Mouse (Mus musculus) MEL (cell line): ENCODE data around the gene Gm37240. TPM values are rescaled to one million over a fixed set of nuclear protein-coding genes. Genes with fewer than 3 reads are reported as not detected.

ENCODE experiments used
- DNase-seq: peaks from one replicate; pipeline ENCODE4 v3.0.0; 2011; ENCODE audit warnings: low read depth, low spot score
- H3K27ac ChIP-seq: 2 replicates; pipeline ENCODE4 v1.5.1; 2012; ENCODE audit warnings: low read depth, mild to moderate bottlenecking, control low read depth, low read length, moderate library complexity; ENCODE audit not compliant: control insufficient read depth
- H3K27me3 ChIP-seq, 2 experiments: fragments of 150-350 bp in 1 of 2; sonication (generic) in 1 of 2; 2 replicates each; pipeline ENCODE4 v1.6.1; 2012; ENCODE audit warnings: low read length in 2 of 2, mild to moderate bottlenecking in 2 of 2, improper control_type of control experiment in 1 of 2, moderate library complexity in 1 of 2; ENCODE audit not compliant: insufficient read depth in 2 of 2, control insufficient read depth in 1 of 2
- H3K36me3 ChIP-seq, 2 experiments: 2 replicates each; pipeline ENCODE4 v1.6.1; 2012 to 2014; ENCODE audit warnings: low read length in 2 of 2, improper control_type of control experiment in 1 of 2, inconsistent platforms in 1 of 2, mild to moderate bottlenecking in 1 of 2; ENCODE audit not compliant: insufficient read depth in 2 of 2, control insufficient read depth in 1 of 2
- H3K4me1 ChIP-seq, 2 experiments: fragments of 150-350 bp in 1 of 2; sonication (generic) in 1 of 2; 2 replicates each; pipeline ENCODE4 v1.6.1; 2012; ENCODE audit warnings: low read length in 2 of 2, improper control_type of control experiment in 1 of 2, mild to moderate bottlenecking in 1 of 2; ENCODE audit not compliant: insufficient read depth in 2 of 2, control insufficient read depth in 1 of 2
- H3K4me3 ChIP-seq, 2 experiments: fragments of 150-350 bp in 1 of 2; sonication (generic) in 1 of 2; 2 replicates each; pipeline ENCODE4 v1.5.1; 2012; ENCODE audit warnings: low read depth in 2 of 2, low read length in 2 of 2, mild to moderate bottlenecking in 2 of 2, moderate library complexity in 2 of 2, control low read depth in 1 of 2, improper control_type of control experiment in 1 of 2; ENCODE audit not compliant: control insufficient read depth in 1 of 2, insufficient read depth in 1 of 2
- H3K79me2 ChIP-seq: 2 replicates; pipeline ENCODE4 v1.6.1; 2012; ENCODE audit warnings: mild to moderate bottlenecking, low read length, moderate library complexity; ENCODE audit not compliant: control insufficient read depth, poor library complexity, insufficient read depth
- H3K9ac ChIP-seq: 2 replicates; pipeline ENCODE4 v1.6.1; 2012; ENCODE audit warnings: low read depth, mild to moderate bottlenecking, control low read depth, low read length, moderate library complexity; ENCODE audit not compliant: control insufficient read depth, poor library complexity, severe bottlenecking
- H3K9me3 ChIP-seq: fragments of 150-350 bp; sonication (generic); replicated peaks from 2 replicates; pipeline ENCODE4 v1.6.1; 2012; ENCODE audit warnings: mild to moderate bottlenecking, low read length, improper control_type of control experiment, moderate library complexity; ENCODE audit not compliant: insufficient read depth
- BHLHE40 ChIP-seq: IDR thresholded peaks from 2 replicates; pipeline ENCODE4 v1.6.1; 2012; ENCODE audit warnings: low read depth, mild to moderate bottlenecking, inconsistent platforms, low read length, improper control_type of control experiment, borderline replicate concordance
- CHD2 ChIP-seq: IDR thresholded peaks from 2 replicates; pipeline ENCODE4 v1.6.1; 2011; ENCODE audit warnings: low read length, improper control_type of control experiment
- E2F4 ChIP-seq: IDR thresholded peaks from 2 replicates; pipeline ENCODE4 v1.6.1; 2011; ENCODE audit warnings: low read depth, low read length, improper control_type of control experiment, borderline replicate concordance
- EP300 ChIP-seq, 2 experiments: IDR thresholded peaks; 2 replicates each; pipeline ENCODE4 v1.6.1; 2011; ENCODE audit warnings: improper control_type of control experiment in 2 of 2, low read length in 2 of 2, low read depth in 1 of 2, mild to moderate bottlenecking in 1 of 2
- HCFC1 ChIP-seq: IDR thresholded peaks from 2 replicates; pipeline ENCODE4 v1.6.1; 2012; ENCODE audit warnings: low read depth, mild to moderate bottlenecking, inconsistent platforms, low read length, improper control_type of control experiment, moderate library complexity
- JUND ChIP-seq: IDR thresholded peaks from 2 replicates; pipeline ENCODE4 v1.6.1; 2011; ENCODE audit warnings: low read depth, mild to moderate bottlenecking, improper control_type of control experiment, low read length
- MAFK ChIP-seq: IDR thresholded peaks from 2 replicates; pipeline ENCODE4 v1.6.1; 2011; ENCODE audit warnings: low read depth, mild to moderate bottlenecking, low read length, improper control_type of control experiment, borderline replicate concordance
- MAX ChIP-seq: IDR thresholded peaks from 2 replicates; pipeline ENCODE4 v1.6.1; 2011; ENCODE audit warnings: low read length, improper control_type of control experiment
- MEF2A ChIP-seq: IDR thresholded peaks from 2 replicates; pipeline ENCODE4 v1.6.1; 2014; ENCODE audit warnings: low read depth, mild to moderate bottlenecking, inconsistent platforms, low read length, improper control_type of control experiment; ENCODE audit not compliant: poor library complexity, insufficient replicate concordance, severe bottlenecking; ENCODE audit errors: extremely low read depth
- MXI1 ChIP-seq: IDR thresholded peaks from 2 replicates; pipeline ENCODE4 v1.6.1; 2011; ENCODE audit warnings: mild to moderate bottlenecking, low read depth, low read length, improper control_type of control experiment
- MYB ChIP-seq: IDR thresholded peaks from 2 replicates; pipeline ENCODE4 v1.6.1; 2011; ENCODE audit warnings: mild to moderate bottlenecking, low read depth, low read length, improper control_type of control experiment
- MYC ChIP-seq: IDR thresholded peaks from 2 replicates; pipeline ENCODE4 v1.6.1; 2011; ENCODE audit warnings: low read depth, mild to moderate bottlenecking, low read length, improper control_type of control experiment, moderate library complexity
- NRF1 ChIP-seq: IDR thresholded peaks from 2 replicates; pipeline ENCODE4 v1.6.1; 2014; ENCODE audit warnings: low read depth, mild to moderate bottlenecking, inconsistent platforms, low read length, improper control_type of control experiment, moderate library complexity; ENCODE audit not compliant: poor library complexity, insufficient read depth, severe bottlenecking
- POLR2AphosphoS2 ChIP-seq: IDR thresholded peaks from 2 replicates; pipeline ENCODE4 v1.6.1; 2011; ENCODE audit warnings: low read length, improper control_type of control experiment
- RCOR1 ChIP-seq: IDR thresholded peaks from 2 replicates; pipeline ENCODE4 v1.6.1; 2012; ENCODE audit warnings: low read depth, mild to moderate bottlenecking, inconsistent platforms, low read length, improper control_type of control experiment
- SIN3A ChIP-seq: IDR thresholded peaks from 2 replicates; pipeline ENCODE4 v1.6.1; 2012; ENCODE audit warnings: low read length, improper control_type of control experiment, inconsistent platforms
- SMC3 ChIP-seq: IDR thresholded peaks from 2 replicates; pipeline ENCODE4 v1.6.1; 2011; ENCODE audit warnings: low read depth, low read length, improper control_type of control experiment
- USF1 ChIP-seq: IDR thresholded peaks from 2 replicates; pipeline ENCODE4 v1.6.1; 2014; ENCODE audit warnings: low read depth, mild to moderate bottlenecking, inconsistent platforms, low read length, improper control_type of control experiment, moderate library complexity
- USF2 ChIP-seq, 2 experiments: IDR thresholded peaks; 2 replicates each; pipeline ENCODE4 v1.6.1; 2011 to 2012; ENCODE audit warnings: improper control_type of control experiment in 2 of 2, low read length in 2 of 2, borderline replicate concordance in 1 of 2, inconsistent platforms in 1 of 2, low read depth in 1 of 2, mild to moderate bottlenecking in 1 of 2; ENCODE audit not compliant: insufficient read depth in 1 of 2
- ZC3H11A ChIP-seq: IDR thresholded peaks from 2 replicates; pipeline ENCODE4 v1.6.1; 2012; ENCODE audit warnings: low read depth, mild to moderate bottlenecking, inconsistent platforms, low read length, improper control_type of control experiment
- ZKSCAN1 ChIP-seq: IDR thresholded peaks from 2 replicates; pipeline ENCODE4 v1.6.1; 2012; ENCODE audit warnings: low read depth, mild to moderate bottlenecking, inconsistent platforms, low read length, improper control_type of control experiment, moderate library complexity
- ZNF384 ChIP-seq: IDR thresholded peaks from 2 replicates; pipeline ENCODE4 v1.6.1; 2012; ENCODE audit warnings: low read depth, mild to moderate bottlenecking, inconsistent platforms, low read length, improper control_type of control experiment
- polyA plus RNA-seq, 2 experiments: library from polyadenylated mRNA; stranded (reverse) in 1 of 2; unstranded in 1 of 2; fragments of >175 nt in 1 of 2; fragments of >200 nt in 1 of 2; gene quantifications; 2 replicates each; pipeline versions ENCODE4 v1.2.1 to v1.2.4; 2012; ENCODE audit warnings: low replicate concordance in 2 of 2, low read depth in 1 of 2; ENCODE audit not compliant: insufficient read length in 2 of 2, insufficient read depth in 1 of 2, missing spikeins in 1 of 2
- total RNA-seq: library from RNA; depleted of rRNA; stranded (reverse); fragments of 300-350 nt; gene quantifications from 2 replicates; pipeline ENCODE4 v1.2.3, GENCODE M21; 2012

Gene Gm37240
- total and polyA plus RNA-seq, 3 experiments, result 0.04 TPM; not detected in 2

DNA sequence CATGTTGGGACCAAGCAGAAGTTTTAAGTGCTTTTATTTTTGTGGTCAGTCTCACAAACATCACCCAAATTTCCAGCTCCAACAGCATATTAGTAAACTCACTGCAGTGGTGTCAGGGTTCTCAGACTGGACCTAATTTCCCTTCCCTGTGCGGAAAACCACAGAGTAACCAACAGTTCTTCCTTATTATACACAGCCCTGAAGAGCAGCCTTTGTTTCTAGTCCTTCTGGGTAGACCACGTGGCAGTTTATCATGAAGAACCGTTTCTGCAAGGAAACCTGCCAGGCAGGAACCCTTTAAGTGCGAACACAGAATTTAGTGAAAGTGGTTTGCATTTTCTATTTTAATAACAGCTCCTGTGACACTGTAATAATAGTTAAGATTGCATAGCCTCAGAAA lies 1395.2 kb downstream of the Gm37240 start:
- Histone ChIP-seq H3K36me3 (no peaks in the 10 kb centered on the region), H3K79me2 (no peaks in the 10 kb centered on the region), H3K4me3 (no peak overlapping the region), H3K27ac (no peak overlapping the region), H3K9ac (no peak overlapping the region), H3K9me3 (no peaks in the 10 kb centered on the region), H3K27me3 (no peaks in the 10 kb centered on the region), H3K4me1 (no peaks in the 10 kb centered on the region)
- DNase-seq, result no peak
- TF ChIP-seq POLR2AphosphoS2 (no peak), JUND (no peak), E2F4 (no peak), BHLHE40 (no peak), EP300 (IDR thresholded peaks at IDR 0.05; ENCODE audit: low read depth in 1 of 2, low read length in 2 of 2) (no peak), MXI1 (no peak), RCOR1 (no peak), MEF2A (no peak), MYB (no peak), MYC (no peak)

GRCm38 (mm10) chr3:84488716-84489115 lies 1398.6 kb downstream of the Gm37240 start:
- Histone ChIP-seq H3K4me3 (no peak overlapping the region), H3K79me2 (no peaks in the 10 kb centered on the region), H3K27ac (no peak overlapping the region), H3K4me1 (no peaks in the 10 kb centered on the region), H3K36me3 (no peaks in the 10 kb centered on the region), H3K9me3 (no peaks in the 10 kb centered on the region), H3K9ac (no peak overlapping the region), H3K27me3 (no peaks in the 10 kb centered on the region)
- DNase-seq, result no peak
- TF ChIP-seq RCOR1 (no peak), E2F4 (no peak), SIN3A (no peak), NRF1 (no peak), MAX (no peak), USF1 (no peak)

- TF ChIP-seq MXI1 (no peak), SMC3 (no peak), ZKSCAN1 (no peak), MAFK (no peak), RCOR1 (no peak), ZC3H11A (no peak), HCFC1 (no peak), ZNF384 (no peak), POLR2AphosphoS2 (no peak), E2F4 (no peak), USF2 (IDR thresholded peaks at IDR 0.05; ENCODE audit: borderline replicate concordance in 1 of 2, insufficient read depth in 1 of 2, low read depth in 1 of 2, low read length in 2 of 2) (no peak), BHLHE40 (no peak), CHD2 (no peak), USF1 (no peak)
- TF ChIP-seq, all 39 proteins: peak for 0
- Histone ChIP-seq H3K27me3 (no peaks in the 10 kb centered on the region), H3K4me1 (no peaks in the 10 kb centered on the region), H3K27ac (no peak overlapping the region), H3K79me2 (no peaks in the 10 kb centered on the region), H3K4me3 (no peak overlapping the region), H3K36me3 (no peaks in the 10 kb centered on the region), H3K9ac (no peak overlapping the region), H3K9me3 (no peaks in the 10 kb centered on the region)
- no peak for DNase-seq
Observed at GRCm38 (mm10) chr3:84484891-84485290, 1402.4 kb downstream of the Gm37240 start.
